Mouse (Mus musculus): Measurements from ENCODE around the gene Tmem114.

Gene Tmem114

DNA sequence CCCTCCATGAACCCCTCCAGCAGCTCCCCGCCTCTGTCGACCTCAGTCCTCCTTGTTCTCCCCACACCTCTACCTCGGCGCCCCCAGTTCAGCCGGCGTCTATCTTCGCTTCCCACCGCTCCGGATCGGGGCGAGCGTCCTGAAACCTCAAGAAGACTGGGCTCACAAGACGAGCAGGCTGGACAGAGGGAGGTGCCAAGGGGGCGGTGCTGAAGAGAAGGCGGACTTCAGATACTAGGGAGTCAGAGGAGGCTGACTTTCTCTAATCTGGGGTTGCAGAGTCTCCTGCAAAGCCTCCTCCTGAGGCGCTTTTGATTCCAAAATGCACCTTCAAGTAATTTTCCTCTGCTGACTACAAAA lies at the start of gene Tmem114:
Gene Tmem114 (minus strand): TSS at position 166 of the 360 bp plus-strand sequence.
- peak; percentile 83 to 85 for DNase-seq

DNA sequence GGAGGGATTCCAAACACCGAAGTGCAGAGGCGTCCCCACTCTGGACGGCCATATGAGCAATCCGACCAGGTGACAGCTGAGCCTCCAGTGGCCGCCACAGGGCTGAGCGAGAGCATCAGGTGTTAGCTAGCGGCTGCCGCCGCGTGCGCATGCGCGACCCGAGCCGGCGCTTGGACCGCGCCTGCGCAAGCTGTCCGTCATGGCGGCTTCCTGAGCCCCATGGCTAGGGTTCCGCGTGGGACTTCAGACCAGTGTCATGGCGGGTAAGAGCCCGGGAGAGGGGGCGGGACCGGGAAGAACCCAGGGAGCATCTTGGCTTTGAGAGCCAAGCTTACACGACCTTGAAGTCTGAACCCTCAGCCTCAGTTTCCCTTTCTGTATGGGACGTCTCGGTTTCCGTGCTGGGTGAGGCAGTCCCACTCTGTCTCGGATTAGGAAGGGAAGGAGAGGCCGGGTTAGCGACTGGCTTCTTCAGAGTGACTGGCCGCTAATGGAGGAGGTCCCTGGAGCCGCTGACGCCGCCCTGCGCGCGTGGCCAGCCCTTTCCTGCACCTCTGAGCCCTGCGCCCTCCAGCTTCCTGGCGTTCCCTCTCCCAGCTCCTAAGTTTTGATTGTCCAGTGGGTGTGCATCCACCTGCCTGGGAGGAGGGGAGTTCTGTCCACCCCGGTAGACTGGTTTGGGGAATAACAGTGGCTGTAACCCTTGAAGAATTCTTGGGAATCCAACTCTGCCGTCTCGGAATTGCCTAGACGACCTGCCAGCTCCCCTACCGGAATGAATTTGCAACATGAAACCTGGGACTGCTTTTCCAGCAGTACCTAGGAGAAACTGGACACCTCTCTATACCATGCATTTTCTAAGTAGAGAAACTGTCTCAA lies 45.9 kb upstream of the Tmem114 start, which contains the start of gene Mettl22:
Gene Mettl22 (plus strand): TSS at position 186 of the 879 bp plus-strand sequence.
- DNase-seq, result peak; percentile 94 to 96

DNA sequence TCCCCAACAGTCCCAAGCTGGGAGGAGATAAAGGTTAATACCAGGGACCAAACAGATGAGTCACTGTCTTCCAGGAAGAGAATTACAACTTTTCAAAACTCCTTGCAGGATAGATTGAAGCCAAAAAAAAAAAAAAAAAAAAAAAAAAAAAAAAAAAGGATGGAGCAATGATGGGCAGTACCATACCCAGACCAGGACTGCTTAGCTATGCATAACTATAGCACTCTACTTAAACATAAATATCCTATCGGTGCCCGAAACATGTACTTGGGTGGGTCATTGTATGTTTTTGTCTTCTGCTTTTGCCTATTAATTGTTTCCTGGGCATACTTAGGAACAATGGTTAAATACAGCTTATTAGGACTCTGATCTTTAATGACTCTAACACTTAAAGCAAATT lies 45.2 kb upstream of the Tmem114 start:
- DNase-seq, result no peak

DNA sequence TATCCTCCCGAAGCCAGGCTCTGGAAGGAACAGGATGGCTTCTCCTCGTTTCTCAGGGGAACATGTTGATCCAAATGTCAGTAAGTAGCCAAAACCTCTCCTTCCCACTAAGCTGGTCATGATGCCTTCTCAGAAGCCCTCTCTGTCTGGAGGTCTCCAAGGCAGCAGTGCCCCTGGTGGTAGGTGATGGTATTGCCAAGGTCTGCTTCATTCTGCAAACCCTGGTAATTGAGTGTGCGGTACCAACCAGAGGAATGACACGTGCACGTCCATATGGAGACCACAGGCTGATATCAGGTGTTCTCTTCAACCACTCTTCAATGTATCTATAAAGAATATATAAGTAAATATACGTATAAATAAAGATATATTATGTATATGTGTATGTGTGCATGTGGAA lies 34.2 kb upstream of the Tmem114 start:
- DNase-seq, result peak; percentile 88 to 92

DNA sequence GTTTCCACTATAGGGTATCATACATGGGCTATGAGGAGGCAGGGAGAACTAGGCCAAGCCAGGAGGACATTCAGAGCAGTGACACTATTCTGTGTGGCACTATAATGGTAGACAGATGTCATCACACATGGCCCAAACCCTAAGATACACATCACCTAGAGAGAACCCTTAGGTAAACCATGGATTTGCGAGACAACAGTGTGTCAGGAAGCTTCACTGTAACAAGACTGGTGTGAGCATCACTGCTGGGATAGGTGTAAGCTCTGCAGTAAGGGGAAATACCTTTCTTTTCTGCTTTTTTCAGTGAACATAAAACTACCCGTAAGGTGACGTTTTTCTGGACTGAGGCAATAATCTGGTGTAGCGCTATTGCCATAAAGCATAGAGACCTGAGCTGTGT lies 33.5 kb upstream of the Tmem114 start:
- DNase-seq, result no peak

DNA sequence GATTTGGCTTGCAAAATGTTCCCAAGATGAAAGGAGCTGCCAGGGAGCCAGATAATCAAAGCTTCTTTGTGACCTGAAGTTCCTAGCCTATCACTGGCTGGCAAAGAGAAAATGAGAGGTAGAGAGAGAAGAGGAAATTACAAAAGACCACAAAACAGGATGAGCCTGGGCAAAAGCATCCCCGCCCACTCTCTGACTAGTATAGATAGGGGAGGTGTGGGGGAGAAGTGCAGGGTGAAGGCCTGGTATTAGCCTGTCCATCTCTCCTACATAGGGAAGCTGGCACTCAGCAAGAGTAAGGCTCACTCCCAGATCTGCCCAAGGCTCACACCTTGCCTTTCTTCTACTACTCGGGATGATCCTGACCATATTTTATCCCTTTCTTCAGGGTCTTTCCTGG lies 30.3 kb upstream of the Tmem114 start:
- DNase-seq, result no peak

DNA sequence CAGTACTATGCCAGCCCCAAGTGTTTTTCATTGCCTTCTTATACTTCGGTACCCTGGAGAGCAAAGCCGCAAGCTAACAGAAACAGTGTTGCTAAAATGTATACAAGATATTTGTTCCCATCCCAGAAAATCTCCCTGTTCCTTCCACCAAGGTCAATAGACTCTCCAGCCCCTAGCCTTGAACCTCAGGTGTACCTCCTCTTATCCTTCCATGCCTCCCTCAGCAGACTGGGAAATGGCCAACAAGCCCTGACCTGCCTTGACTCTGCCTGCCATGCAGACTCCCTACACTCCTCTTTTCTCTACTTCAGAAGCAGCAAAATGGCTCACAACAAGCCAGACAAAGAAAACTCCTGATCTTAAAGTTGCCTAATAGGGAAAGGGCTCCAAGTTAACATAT lies 28.4 kb upstream of the Tmem114 start:
- no peak for DNase-seq

DNA sequence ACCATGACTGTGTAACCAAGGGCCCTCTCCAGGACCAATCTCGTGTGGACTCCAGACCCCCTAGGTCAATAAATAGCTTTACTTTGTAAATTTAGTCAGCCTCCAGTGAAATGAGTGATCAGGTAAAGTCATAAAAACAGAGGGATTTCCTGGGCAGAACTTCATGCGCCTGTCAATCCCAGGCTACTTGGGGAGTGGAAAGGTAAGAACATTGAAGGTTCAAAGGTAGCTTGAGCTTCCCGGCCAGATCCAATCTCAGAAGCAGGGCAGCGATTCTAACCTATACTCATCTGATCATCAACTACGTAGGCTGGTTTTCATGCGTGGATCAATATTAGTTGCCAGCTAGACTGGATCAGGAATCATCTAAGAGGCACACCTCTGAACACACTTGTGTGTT lies 21.3 kb upstream of the Tmem114 start:
- no peak for DNase-seq

DNA sequence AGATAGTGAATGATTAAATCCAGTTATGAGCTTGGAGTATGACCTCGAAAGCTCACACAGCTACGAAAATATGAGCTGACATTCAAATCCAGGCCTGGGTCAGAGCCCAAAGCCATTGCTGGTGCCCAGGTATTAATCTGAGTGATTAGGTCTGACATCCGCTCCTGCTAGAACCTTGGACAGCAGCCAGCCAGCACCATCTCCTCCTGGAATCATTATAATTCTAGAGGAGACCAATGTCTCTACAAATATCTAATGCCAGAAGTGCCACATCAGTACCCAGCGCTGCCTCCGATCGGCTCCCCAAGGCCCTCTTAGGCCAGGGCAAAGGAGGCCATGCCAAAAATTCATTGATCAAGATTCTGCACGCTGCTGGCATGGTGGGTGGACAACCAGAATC lies 20.0 kb upstream of the Tmem114 start:
- peak; percentile 78 to 79 for DNase-seq

DNA sequence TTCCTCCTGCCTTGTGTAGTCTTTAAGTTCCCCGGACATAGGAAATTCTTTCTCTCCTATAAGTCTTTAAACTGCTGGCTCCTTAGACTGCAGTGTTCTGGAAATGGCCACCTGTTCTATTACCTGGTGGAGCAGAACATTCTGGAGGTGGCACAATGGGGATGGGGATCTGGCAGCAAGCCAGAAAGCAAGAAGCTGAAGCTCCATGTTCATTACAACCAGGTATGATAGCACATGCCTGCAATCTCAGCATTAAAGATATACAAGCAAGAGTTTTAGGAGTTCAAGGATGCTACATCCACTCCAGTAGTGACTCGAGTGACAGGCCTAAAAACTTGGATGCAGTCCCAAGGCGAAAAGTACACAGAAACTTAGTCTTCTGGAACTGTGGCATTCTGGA lies 7.7 kb upstream of the Tmem114 start:
- DNase-seq, result no peak

DNA sequence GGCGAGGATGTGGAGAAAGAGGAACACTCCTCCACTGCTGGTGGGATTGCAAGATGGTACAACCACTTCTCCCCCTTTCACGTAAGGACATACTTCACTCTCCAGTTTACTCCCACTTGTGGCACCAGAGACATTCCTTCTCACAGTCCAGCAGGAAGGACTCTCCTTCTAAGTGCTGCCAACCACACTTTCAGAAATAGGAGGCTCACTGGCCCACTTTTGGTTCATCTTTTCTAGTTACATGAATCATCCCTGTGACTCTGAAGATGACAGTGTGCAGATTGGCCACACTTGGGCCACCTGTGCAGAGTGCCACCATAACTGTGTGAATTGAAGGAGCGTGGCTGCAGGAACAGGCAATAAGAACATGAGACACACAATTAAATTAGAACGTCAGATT lies 4.6 kb upstream of the Tmem114 start:
- DNase-seq, result no peak

DNA sequence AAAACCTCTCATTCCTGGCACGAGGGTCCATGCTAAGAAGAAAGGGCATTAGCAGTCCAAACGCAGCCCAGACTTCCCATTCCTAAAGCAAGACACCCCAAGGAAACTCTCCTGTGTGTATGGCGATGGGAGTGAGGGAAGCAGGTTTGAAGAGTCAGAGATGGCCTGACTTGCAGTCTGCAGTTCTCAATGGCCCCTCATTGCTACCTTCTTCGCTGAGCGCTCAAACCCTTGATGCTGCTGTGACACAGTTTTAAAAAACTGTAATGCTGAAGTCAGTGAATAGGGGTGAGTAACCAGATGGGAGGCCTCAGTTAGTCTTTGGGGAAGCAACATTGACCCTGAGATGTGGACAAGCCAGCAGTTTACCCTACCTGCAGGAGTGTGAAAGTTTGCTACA lies 800 bp upstream of the Tmem114 start:
- no peak for DNase-seq

DNA sequence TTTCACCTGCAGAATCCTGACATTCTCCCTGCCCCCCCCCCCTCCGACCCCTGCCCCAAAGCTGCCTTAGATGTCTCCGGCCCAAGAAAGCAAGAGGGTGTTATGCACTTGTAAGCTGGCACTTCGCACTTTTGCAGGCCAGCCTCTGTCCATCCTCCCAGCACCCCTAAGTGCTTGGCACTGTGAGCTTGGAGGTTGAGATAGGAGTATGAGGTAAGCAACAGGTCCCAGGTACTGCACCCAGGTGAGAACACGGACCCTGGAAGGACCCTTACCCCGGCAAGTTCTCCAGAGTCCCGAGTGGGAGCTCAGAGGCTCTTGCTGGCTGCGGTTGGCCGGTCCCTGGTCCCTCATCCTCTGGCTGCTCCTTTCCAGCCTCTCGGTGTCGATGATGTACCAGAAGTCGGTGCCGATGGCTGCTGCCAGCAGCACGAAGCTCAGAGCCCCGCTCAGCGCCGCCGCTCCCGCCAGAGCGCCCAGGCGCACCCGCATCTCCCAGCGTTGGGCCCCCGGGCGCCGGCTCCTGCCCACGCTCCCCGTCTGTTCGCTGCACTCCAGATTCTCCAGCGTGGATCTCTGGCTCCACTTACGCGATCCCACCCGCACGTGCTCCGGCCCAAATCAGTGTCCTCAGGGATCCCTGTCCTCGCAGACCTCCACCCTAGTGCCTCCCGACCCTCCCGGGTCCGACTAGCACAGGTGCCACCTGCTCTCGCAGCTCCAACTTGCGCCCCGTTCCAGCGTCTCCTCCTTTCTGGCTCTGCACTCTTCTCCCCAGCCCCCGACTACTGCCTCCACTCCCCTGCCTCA lies 570 bp downstream of the Tmem114 start:
- peak; percentile 35 to 50 for DNase-seq

DNA sequence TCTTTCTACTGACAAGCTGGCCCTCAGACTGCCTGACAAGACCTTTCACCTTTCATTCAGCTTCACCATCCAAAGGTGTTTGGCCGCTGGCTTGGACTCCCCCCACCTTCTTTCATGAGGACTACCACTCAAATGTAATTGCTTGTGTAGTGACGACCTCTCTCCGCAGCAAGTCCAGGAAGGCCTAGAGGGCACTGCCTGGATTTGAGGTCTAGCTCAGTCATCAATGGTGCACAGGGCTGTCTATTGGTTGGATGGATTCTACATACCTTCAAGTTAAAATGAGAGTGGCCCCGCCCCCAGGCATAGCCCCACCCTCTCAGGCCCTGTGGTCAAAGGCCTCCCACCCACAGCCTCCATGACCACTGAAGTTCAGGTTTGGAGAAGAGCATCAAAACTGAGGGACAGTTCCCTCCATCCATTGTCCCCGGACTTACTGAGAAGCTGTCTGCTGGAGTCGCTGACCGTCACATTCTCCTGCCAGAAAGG lies 1.3 kb downstream of the Tmem114 start:
- no peak for DNase-seq

DNA sequence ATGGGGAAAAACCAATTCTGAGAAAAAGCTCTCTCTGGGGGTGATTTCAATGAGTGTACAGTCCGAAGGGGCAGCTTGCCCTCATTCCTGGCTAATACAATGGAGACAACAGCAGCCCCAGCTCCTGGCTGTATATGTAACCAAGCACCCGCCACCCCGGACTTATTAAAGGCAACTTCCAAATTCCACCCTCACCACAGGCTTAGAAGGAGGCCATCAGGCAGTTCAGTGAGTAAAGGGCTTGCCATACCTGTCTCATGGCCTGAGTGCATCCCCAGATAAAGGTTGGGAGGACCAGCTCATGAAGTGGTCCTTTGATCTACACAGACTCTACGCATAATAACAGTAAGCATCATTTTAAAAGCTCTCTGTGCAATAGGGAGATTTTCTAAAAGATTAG lies 4.1 kb downstream of the Tmem114 start:
- no peak for DNase-seq

DNA sequence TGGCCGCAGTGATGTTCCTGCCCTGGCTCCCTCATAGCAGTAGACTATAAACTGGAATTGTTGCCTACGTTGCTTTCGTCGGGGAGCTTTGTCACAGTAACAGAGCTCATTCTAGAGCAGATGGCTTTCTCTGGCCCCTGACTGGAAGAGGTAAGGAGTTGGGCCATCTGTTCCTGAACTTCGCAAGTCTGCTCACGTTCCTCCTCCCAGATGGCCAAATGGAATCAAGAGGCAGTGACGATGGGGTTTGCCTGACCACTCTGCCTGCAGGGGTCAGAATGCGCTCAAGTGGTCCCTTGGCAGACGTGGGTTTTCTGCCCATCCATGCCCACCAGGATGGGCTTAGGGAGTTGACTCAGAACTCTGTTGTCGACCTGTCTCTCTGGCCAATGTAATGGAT lies 4.6 kb downstream of the Tmem114 start:
- peak; percentile 77 to 86 for DNase-seq

DNA sequence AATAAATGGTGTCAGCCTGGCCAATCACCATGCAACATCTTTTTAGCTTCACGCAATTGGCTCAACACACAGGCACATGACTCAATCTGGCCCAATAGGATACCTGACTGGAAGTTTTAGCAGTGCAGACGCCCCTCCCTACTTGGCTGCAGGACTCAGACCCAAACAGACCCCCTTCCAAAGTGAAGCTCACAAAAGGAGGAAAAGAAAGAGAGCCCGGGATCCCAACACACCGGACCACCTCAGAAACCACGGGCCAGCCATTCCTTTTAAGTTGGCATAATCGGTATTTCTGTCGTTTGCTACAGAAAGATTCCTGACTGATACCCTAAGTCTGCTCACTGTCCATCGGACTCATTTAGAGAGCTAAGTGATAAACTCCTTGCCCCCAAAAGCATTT lies 5.3 kb downstream of the Tmem114 start:
- DNase-seq, result no peak

DNA sequence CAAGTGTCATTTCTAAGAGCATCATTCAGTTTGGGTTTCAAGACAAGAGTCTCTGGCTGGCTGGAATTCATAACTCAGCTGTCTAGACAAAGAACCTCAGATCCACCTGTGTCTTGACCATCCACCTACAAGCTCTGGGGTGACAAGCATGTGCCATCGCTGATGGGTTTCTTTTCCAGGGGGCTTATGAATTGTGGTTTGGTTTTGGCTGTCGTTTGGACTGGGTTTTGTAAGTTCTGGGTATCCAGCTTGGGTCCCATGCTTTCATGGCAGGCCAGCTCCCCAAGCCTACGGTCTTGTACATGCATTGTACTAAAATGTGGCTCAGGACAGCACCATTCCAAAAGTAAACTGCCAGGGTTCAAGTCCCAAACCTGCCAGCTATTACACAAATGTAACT lies 6.8 kb downstream of the Tmem114 start:
- DNase-seq, result no peak

DNA sequence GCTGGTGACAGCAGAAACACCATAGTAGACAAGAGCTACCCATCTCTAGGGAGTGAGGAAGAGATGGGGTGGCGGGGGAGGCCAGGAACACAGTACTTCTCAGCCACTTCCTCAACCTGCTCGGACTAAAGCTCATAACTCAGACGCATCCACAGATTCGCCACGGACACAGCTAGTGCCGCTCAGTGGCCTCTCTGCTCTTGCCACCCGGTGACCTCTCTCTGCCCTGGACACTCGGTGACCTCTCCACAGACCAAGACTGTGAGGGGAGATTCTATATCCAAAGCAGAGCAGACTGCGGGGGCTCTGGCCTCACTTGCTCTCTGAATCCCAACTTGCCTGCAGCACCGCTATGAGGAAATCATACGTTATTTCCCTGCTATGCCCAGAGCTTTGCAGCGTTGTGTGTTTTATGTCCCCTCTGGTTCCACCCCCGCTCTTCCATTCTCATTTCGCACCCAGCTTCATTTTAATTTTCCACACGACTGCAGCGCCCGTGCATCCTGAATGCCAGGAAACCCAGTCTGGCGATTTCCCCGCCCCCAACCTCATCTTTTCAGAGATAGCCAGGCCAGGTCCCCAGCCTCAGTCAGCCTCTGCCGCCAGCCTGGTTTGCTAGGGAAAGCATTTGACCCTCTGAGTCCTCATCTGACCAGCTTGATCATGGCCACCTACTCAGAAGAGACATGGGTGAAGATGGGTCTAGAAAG lies 7.8 kb downstream of the Tmem114 start:
- peak; percentile 84 to 86 for DNase-seq

DNA sequence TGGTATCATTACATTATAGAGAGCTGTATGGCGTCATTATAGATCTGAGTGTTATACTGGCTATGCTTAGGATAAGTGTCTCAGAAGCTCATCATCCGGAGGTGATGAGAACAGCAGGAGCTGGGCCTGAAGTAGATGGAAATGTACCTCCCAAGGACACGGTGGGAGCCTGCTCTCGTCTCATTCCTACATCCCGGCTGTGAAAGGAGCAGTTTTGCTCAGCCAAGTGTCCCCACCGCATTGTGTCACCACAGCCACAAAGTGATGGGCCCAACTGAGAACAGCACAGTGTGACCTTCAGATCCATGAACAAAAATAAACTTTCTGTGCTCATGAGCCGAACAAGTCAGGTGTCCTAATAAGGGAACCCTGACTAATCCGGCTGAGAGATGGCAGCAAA lies 8.9 kb downstream of the Tmem114 start:
- DNase-seq, result no peak

DNA sequence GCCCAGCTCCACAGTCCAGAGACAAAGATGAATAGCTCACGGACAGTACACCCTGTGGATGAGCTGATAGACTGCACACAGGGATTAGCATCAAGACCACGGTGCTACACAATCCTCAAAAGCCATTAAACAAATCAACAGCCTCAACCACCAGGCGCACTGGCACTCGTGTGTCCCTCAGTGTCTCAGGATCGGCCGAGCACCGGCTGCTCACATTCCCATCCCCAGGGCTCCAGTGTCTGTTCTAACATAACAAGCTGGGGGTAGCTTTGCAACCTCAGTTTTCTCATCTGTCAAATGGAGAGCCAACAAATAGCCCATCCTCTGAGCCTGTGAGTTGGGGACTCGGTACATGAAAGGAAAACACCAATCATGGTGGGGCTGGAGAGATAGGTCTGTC lies 11.5 kb downstream of the Tmem114 start:
- no peak for DNase-seq

DNA sequence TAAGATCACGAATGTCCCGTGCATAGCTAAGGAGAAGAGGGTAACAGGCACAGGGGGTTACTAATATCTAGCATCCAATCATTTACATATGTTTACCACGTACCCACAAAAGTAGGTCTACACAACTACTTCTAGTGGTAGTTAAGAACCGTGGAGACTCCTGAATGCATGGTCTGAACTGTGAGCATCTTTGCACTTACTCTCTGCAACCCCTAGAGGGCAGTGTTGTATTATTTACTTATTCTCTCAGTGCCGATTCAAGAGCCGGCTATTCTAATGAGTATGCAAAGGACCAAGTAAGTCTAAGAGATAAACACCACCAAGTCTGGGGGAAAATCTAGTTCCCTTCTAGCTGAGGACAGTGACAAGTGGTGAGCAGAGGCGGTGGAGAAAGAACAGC lies 12.7 kb downstream of the Tmem114 start:
- peak; percentile 55 to 87 for DNase-seq

DNA sequence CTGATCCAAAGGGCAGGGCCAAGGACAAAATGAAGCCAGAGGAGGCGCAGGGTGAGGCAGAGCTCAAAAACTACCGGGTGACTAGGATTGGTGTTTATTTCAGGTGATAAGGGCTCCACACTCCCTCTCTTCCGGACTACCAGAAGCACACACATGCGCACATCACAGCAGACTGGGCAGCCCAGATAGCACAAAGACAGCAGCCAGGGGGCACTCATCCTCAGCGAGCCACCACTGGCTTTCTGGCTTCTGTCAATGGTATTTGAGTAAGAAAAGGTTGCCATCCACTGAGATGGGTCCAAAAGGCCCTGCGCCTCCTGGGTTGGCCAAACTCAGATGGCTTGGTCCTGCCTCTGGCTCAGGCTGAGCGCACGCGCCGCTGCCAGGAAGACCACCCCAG lies 15.7 kb downstream of the Tmem114 start:
- DNase-seq, result peak; percentile 59
